9 mouse cellular contexts compared by ENCODE assay signal in genomic region chr14:40960237-40960636, GRCm38 (mm10). TPM values are rescaled to one million over a fixed set of nuclear protein-coding genes. Genes with fewer than 3 reads are reported as not detected.
DNase-seq lines count a peak whose midpoint lies in the region; ATAC-seq lines count a peak whose summit lies in the region.
"Had no signal": no experiment of that assay in that cellular context is flagged by ENCODE, and none has a peak within 500 bp of the region (broad histone marks: within the 10 kb centered on the region; RNA-seq: fewer than 3 reads in every experiment).

No protein-coding gene starts in this region.

- H3K9me3 ChIP-seq in hindbrain, embryonic 12.5 days (replicated peaks) = no peaks in the 10 kb centered on the region
- H3K9me3 ChIP-seq in hindbrain, embryonic 16.5 days (ENCODE audit: control insufficient read depth, low read length) = no peaks in the 10 kb centered on the region
- no peaks in the 10 kb centered on the region for H3K9me3 ChIP-seq in lung, embryonic 16.5 days (ENCODE audit: control insufficient read depth, low read length)
- H3K9me3 ChIP-seq in embryonic facial prominence, embryonic 14.5 days (ENCODE audit: control insufficient read depth, low read length) = no peaks in the 10 kb centered on the region

- no peaks in the 10 kb centered on the region for H3K27me3 ChIP-seq in hindbrain, embryonic 12.5 days
- H3K27me3 ChIP-seq in hindbrain, embryonic 16.5 days (replicated peaks; ENCODE audit: control insufficient read depth, insufficient read depth, low read length) = no peaks in the 10 kb centered on the region
- no peaks in the 10 kb centered on the region for H3K27me3 ChIP-seq in lung, embryonic 16.5 days (ENCODE audit: control insufficient read depth, insufficient read depth, low read depth, low read length)
- H3K27me3 ChIP-seq in embryonic facial prominence, embryonic 14.5 days (replicated peaks; ENCODE audit: control insufficient read depth, insufficient read depth, low read length) = no peaks in the 10 kb centered on the region

- WGBS in hindbrain, embryonic 12.5 days = 66% methylated on average over 4 of the region's 4 CpGs
- WGBS in hindbrain, embryonic 16.5 days = 53% methylated on average over 4 of the region's 4 CpGs
- 11% methylated on average over 4 of the region's 4 CpGs for WGBS in lung, embryonic 16.5 days
- WGBS in embryonic facial prominence, embryonic 14.5 days = 19% methylated on average over 4 of the region's 4 CpGs
- 35% methylated on average over 4 of the region's 4 CpGs for WGBS in macrophage (ENCODE audit: missing documents)

- peaks cover 91% of the 10 kb centered on the region for H3K79me2 ChIP-seq in macrophage (ENCODE audit: inconsistent target)

- no peak overlapping the region for H3K4me3 ChIP-seq in hindbrain, embryonic 12.5 days
- no peak overlapping the region for H3K4me3 ChIP-seq in hindbrain, embryonic 16.5 days (ENCODE audit: low read length)
- H3K4me3 ChIP-seq in lung, embryonic 16.5 days (ENCODE audit: low read length) = no peak overlapping the region
- no peak overlapping the region for H3K4me3 ChIP-seq in embryonic facial prominence, embryonic 14.5 days (ENCODE audit: low read depth, low read length)
- no peak overlapping the region for H3K4me3 ChIP-seq in macrophage (ENCODE audit: inconsistent target)

- H3K4me2 ChIP-seq in hindbrain, embryonic 12.5 days (replicated peaks) = no peak overlapping the region
- no peak overlapping the region for H3K4me2 ChIP-seq in hindbrain, embryonic 16.5 days (ENCODE audit: low read length)
- H3K4me2 ChIP-seq in lung, embryonic 16.5 days (ENCODE audit: low read depth, low read length) = peak overlapping the region; percentile 15; the same call in 1 of the 2 replicates
- peak overlapping the region; percentile 20; the same call in 1 of the 2 replicates for H3K4me2 ChIP-seq in embryonic facial prominence, embryonic 14.5 days (ENCODE audit: low read depth, low read length)

- no peak for ATAC-seq in hindbrain, embryonic 12.5 days (ENCODE audit: low FRiP score)
- ATAC-seq in hindbrain, embryonic 16.5 days = no peak
- ATAC-seq in lung, embryonic 16.5 days (ENCODE audit: low read depth) = no peak
- no peak for ATAC-seq in embryonic facial prominence, embryonic 14.5 days (ENCODE audit: low read depth)

- H3K27ac ChIP-seq in hindbrain, embryonic 12.5 days = peak overlapping the region; percentile 40; the same call in 1 of the 2 replicates
- H3K27ac ChIP-seq in hindbrain, embryonic 16.5 days (ENCODE audit: low read depth, low read length) = no peak overlapping the region
- H3K27ac ChIP-seq in lung, embryonic 16.5 days (ENCODE audit: low read length) = peak overlapping the region; percentile 86
- no peak overlapping the region for H3K27ac ChIP-seq in embryonic facial prominence, embryonic 14.5 days (replicated peaks; ENCODE audit: low read depth, low read length)
- peak overlapping the region; percentile 91 for H3K27ac ChIP-seq in macrophage

- peaks cover 82% of the 10 kb centered on the region for H3K4me1 ChIP-seq in hindbrain, embryonic 12.5 days
- peaks cover 53% of the 10 kb centered on the region for H3K4me1 ChIP-seq in hindbrain, embryonic 16.5 days (ENCODE audit: control insufficient read depth, insufficient read depth, low read depth, low read length)
- H3K4me1 ChIP-seq in lung, embryonic 16.5 days (replicated peaks; ENCODE audit: control insufficient read depth, insufficient read depth, low read length) = peaks cover 85% of the 10 kb centered on the region
- H3K4me1 ChIP-seq in embryonic facial prominence, embryonic 14.5 days (ENCODE audit: control insufficient read depth, insufficient read depth, low read length) = peaks cover 78% of the 10 kb centered on the region

- DNase-seq in lung, postnatal 4 days = no peak
- peak; percentile 62 for DNase-seq in embryonic facial prominence, embryonic 14.5 days (ENCODE audit: low spot score)
- no peak for DNase-seq in adipocyte (ENCODE audit: low spot score)
- no peak for DNase-seq in urinary bladder, postnatal 36 days (ENCODE audit: low spot score in 2 of 2)
- DNase-seq: kidney, adult 9 months had no signal

- no peaks in the 10 kb centered on the region for H3K36me3 ChIP-seq in hindbrain, embryonic 12.5 days
- no peaks in the 10 kb centered on the region for H3K36me3 ChIP-seq in hindbrain, embryonic 16.5 days (ENCODE audit: control insufficient read depth, insufficient read depth, low read length)
- no peaks in the 10 kb centered on the region for H3K36me3 ChIP-seq in lung, embryonic 16.5 days (ENCODE audit: control insufficient read depth, insufficient read depth, low read length)
- no peaks in the 10 kb centered on the region for H3K36me3 ChIP-seq in embryonic facial prominence, embryonic 14.5 days (ENCODE audit: control insufficient read depth, insufficient read depth, low read length)
- no peaks in the 10 kb centered on the region for H3K36me3 ChIP-seq in macrophage (ENCODE audit: inconsistent target)

- H3K9ac ChIP-seq in hindbrain, embryonic 12.5 days = no peak overlapping the region
- H3K9ac ChIP-seq in hindbrain, embryonic 16.5 days (ENCODE audit: low read depth, low read length) = no peak overlapping the region
- peak overlapping the region; percentile 23; the same call in 1 of the 2 replicates for H3K9ac ChIP-seq in lung, embryonic 16.5 days (ENCODE audit: low read length)
- H3K9ac ChIP-seq in embryonic facial prominence, embryonic 14.5 days (ENCODE audit: low read depth, low read length) = no peak overlapping the region

RNA-seq across cellular contexts. Expression of gene Tspan14, which starts 6.4 kb away (rescaled TPM):
- 84.3 and 95.0 TPM in 2 replicates for polyA plus RNA-seq in hindbrain, embryonic 12.5 days (2016; fragmentation: Nextera tagmentation; extraction: Ambion mirVana)
- 52.5 and 60.6 TPM in 2 replicates for polyA plus RNA-seq in hindbrain, embryonic 16.5 days (2015; fragmentation: Nextera tagmentation; extraction: Ambion mirVana)
- polyA plus RNA-seq in lung, embryonic 16.5 days (2015; fragmentation: Nextera tagmentation; extraction: Ambion mirVana) = 104 TPM in 2 replicates
- 72.7 and 76.2 TPM in 2 replicates for polyA plus RNA-seq in embryonic facial prominence, embryonic 14.5 days (2014; fragmentation: Nextera tagmentation; extraction: Ambion mirVana)
- 10 to 100 TPM; 13.5 to 89.6 (median 60.6) TPM for total RNA-seq in macrophage (2018; cell fraction: chromatin; rRNA removed)
- 10 to 100 TPM; 26.7 to 98.5 (median 51.9) TPM for total RNA-seq in macrophage (2018; cell fraction: cytosol; rRNA removed)
- 100 to 1,000 TPM in 4 of 26 experiments, 10 to 100 TPM in 22; 29.7 to 119 (median 77.9) TPM for total RNA-seq in macrophage (2018; cell fraction: nucleus; rRNA removed)
- 51.5 to 93.5 TPM (median 73.8 TPM) in 3 replicates for polyA plus RNA-seq in macrophage (2018)

RNA-seq across cellular contexts. Expression of gene Fam213a, which starts 53.4 kb away (rescaled TPM):
- polyA plus RNA-seq in hindbrain, embryonic 12.5 days (2016; fragmentation: Nextera tagmentation; extraction: Ambion mirVana) = 62.5 and 65.1 TPM in 2 replicates
- polyA plus RNA-seq in hindbrain, embryonic 16.5 days (2015; fragmentation: Nextera tagmentation; extraction: Ambion mirVana) = 110 and 123 TPM in 2 replicates
- polyA plus RNA-seq in lung, embryonic 16.5 days (2015; fragmentation: Nextera tagmentation; extraction: Ambion mirVana) = 131 and 132 TPM in 2 replicates
- polyA plus RNA-seq in embryonic facial prominence, embryonic 14.5 days (2014; fragmentation: Nextera tagmentation; extraction: Ambion mirVana) = 35.7 and 39.7 TPM in 2 replicates
- 10 to 100 TPM in 2 of 26 experiments, 1 to 10 TPM in 24; 1.2 to 11.1 (median 3.7) TPM for total RNA-seq in macrophage (2018; cell fraction: chromatin; rRNA removed)
- total RNA-seq in macrophage (2018; cell fraction: cytosol; rRNA removed) = 10 to 100 TPM; 12.5 to 33.7 (median 20.3) TPM
- 10 to 100 TPM in 15 of 26 experiments, 1 to 10 TPM in 11; 5.6 to 22.4 (median 11.0) TPM for total RNA-seq in macrophage (2018; cell fraction: nucleus; rRNA removed)
- 20.9 to 32.3 TPM (median 29.6 TPM) in 3 replicates for polyA plus RNA-seq in macrophage (2018)

Comparison
In these comparisons a context has a peak if more than half of its experiments do, and no peak if none do; other contexts are left out.
1. H3K27ac ChIP-seq: peak in hindbrain, embryonic 12.5 days (single experiment), lung, embryonic 16.5 days (single experiment) and macrophage (single experiment); none in hindbrain, embryonic 16.5 days (single experiment) and embryonic facial prominence, embryonic 14.5 days (single experiment).
2. H3K4me2 ChIP-seq: peak in lung, embryonic 16.5 days (single experiment) and embryonic facial prominence, embryonic 14.5 days (single experiment); none in hindbrain, embryonic 12.5 days (single experiment) and hindbrain, embryonic 16.5 days (single experiment).